ENCODE assay signal across 8 mouse cellular contexts in genomic region chr7:80343270-80344018, GRCm38 (mm10). TPM values are rescaled to one million over a fixed set of nuclear protein-coding genes. Genes with fewer than 3 reads are reported as not detected.
DNase-seq lines count a peak whose midpoint lies in the region; ATAC-seq and TF ChIP-seq lines count a peak whose summit lies in the region.

No protein-coding gene starts in this region.

- no peak for DNase-seq in liver, adult 2 months (ENCODE audit: extremely low read depth, low read depth, low spot score)
- DNase-seq in liver: no peak
- no peak for DNase-seq in intestine, embryonic 14.5 days (ENCODE audit: low spot score)
- DNase-seq in urinary bladder, postnatal 10 days (ENCODE audit: low spot score): no peak
- no peak for DNase-seq in urinary bladder, adult 18-20 months (ENCODE audit: low spot score in 2 of 2)
- no peak for DNase-seq in right cerebral cortex, postnatal 36 days (ENCODE audit: low spot score in 2 of 2)

- no peaks in the 10 kb centered on the region for H3K79me2 ChIP-seq in liver, adult 2 months (ENCODE audit: control insufficient read depth, insufficient read depth, low read length)

- no peaks in the 10 kb centered on the region for H3K36me3 ChIP-seq in liver, adult 2 months (ENCODE audit: control insufficient read depth, insufficient read depth, low read length)
- H3K36me3 ChIP-seq in embryonic facial prominence, embryonic 13.5 days: peaks cover 7% of the 10 kb centered on the region
- no peaks in the 10 kb centered on the region for H3K36me3 ChIP-seq in intestine, embryonic 14.5 days (ENCODE audit: control insufficient read depth, insufficient read depth, low read length)
- peaks cover 8% of the 10 kb centered on the region for H3K36me3 ChIP-seq in neural tube, embryonic 12.5 days

- H3K4me1 ChIP-seq in liver, adult 2 months (ENCODE audit: control insufficient read depth, insufficient read depth, low read length): peaks cover 7% of the 10 kb centered on the region
- peaks cover 35% of the 10 kb centered on the region for H3K4me1 ChIP-seq in embryonic facial prominence, embryonic 13.5 days
- peaks cover 33% of the 10 kb centered on the region; the same call in 1 of the 2 replicates for H3K4me1 ChIP-seq in intestine, embryonic 14.5 days (replicated peaks; ENCODE audit: control insufficient read depth, insufficient read depth, low read length)
- H3K4me1 ChIP-seq in neural tube, embryonic 12.5 days: peaks cover 51% of the 10 kb centered on the region

- peak overlapping the region; percentile 83 for H3K9ac ChIP-seq in liver, adult 2 months (ENCODE audit: low read depth, low read length)
- H3K9ac ChIP-seq in embryonic facial prominence, embryonic 13.5 days: peak overlapping the region; percentile 85
- H3K9ac ChIP-seq in intestine, embryonic 14.5 days (ENCODE audit: low read length): peak overlapping the region; percentile 78
- H3K9ac ChIP-seq in neural tube, embryonic 12.5 days: peak overlapping the region; percentile 68

- no peaks in the 10 kb centered on the region for H3K27me3 ChIP-seq in liver, adult 2 months (ENCODE audit: control insufficient read depth, insufficient read depth, low read length)
- no peaks in the 10 kb centered on the region for H3K27me3 ChIP-seq in embryonic facial prominence, embryonic 13.5 days
- no peaks in the 10 kb centered on the region for H3K27me3 ChIP-seq in intestine, embryonic 14.5 days (replicated peaks; ENCODE audit: control insufficient read depth, insufficient read depth, low read length)
- no peaks in the 10 kb centered on the region for H3K27me3 ChIP-seq in neural tube, embryonic 12.5 days (replicated peaks)

- H3K9me3 ChIP-seq in embryonic facial prominence, embryonic 13.5 days: 0 out of 2 replicates have a peak, but pooled peaks cover 8% of the 10 kb centered on the region
- H3K9me3 ChIP-seq in intestine, embryonic 14.5 days (ENCODE audit: control insufficient read depth, low read length): no peaks in the 10 kb centered on the region
- H3K9me3 ChIP-seq in neural tube, embryonic 12.5 days: no peaks in the 10 kb centered on the region

- peak overlapping the region; percentile 86 for H3K4me2 ChIP-seq in embryonic facial prominence, embryonic 13.5 days
- H3K4me2 ChIP-seq in intestine, embryonic 14.5 days (ENCODE audit: low read length): peak overlapping the region; percentile 94
- H3K4me2 ChIP-seq in neural tube, embryonic 12.5 days (replicated peaks): peak overlapping the region; percentile 78

- WGBS in liver, adult 2 months: 26% methylated on average over 19 of the region's 19 CpGs
- 25% methylated on average over 19 of the region's 19 CpGs for WGBS in embryonic facial prominence, embryonic 13.5 days
- WGBS in intestine, embryonic 14.5 days: 24% methylated on average over 19 of the region's 19 CpGs
- 28% methylated on average over 19 of the region's 19 CpGs for WGBS in neural tube, embryonic 12.5 days

- H3K27ac ChIP-seq in liver, adult 2 months (replicated peaks; ENCODE audit: insufficient read depth, low read depth, low read length): 0 out of 2 replicates have a peak overlapping the region, but pooled peaks have one; percentile 29
- H3K27ac ChIP-seq in embryonic facial prominence, embryonic 13.5 days: peak overlapping the region; percentile 75
- H3K27ac ChIP-seq in intestine, embryonic 14.5 days (ENCODE audit: low read depth): peak overlapping the region; percentile 60
- peak overlapping the region; percentile 38; the same call in 1 of the 2 replicates for H3K27ac ChIP-seq in neural tube, embryonic 12.5 days

- ATAC-seq in embryonic facial prominence, embryonic 13.5 days (ENCODE audit: insufficient number of reproducible peaks, insufficient read depth, low FRiP score, low TSS enrichment, low read depth): no peak
- peak; percentile 6; the same call in 1 of the 2 replicates for ATAC-seq in intestine, embryonic 14.5 days (replicated peaks; ENCODE audit: low FRiP score, low TSS enrichment, low read depth)
- ATAC-seq in neural tube, embryonic 12.5 days (ENCODE audit: low FRiP score, low read depth): 0 out of 2 replicates have a peak, but pooled peaks have one; percentile 4

- peak overlapping the region; percentile 73 for H3K4me3 ChIP-seq in liver, adult 2 months (ENCODE audit: insufficient read depth, low read depth, low read length)
- peak overlapping the region; percentile 58 for H3K4me3 ChIP-seq in embryonic facial prominence, embryonic 13.5 days
- H3K4me3 ChIP-seq in intestine, embryonic 14.5 days (ENCODE audit: low read depth, low read length): peak overlapping the region; percentile 56
- peak overlapping the region; percentile 50 for H3K4me3 ChIP-seq in neural tube, embryonic 12.5 days

- TF ChIP-seq POLR2A in liver, adult 2 months (IDR thresholded peaks at IDR 0.05; ENCODE audit: extremely low read depth, insufficient read depth, low read length): no peak

- TF ChIP-seq CTCF in liver, adult 2 months (IDR thresholded peaks at IDR 0.05; ENCODE audit: low read depth, low read length): no peak

RNA-seq across cellular contexts. Expression of gene Hddc3, which starts 0.5 kb away (rescaled TPM):
- total RNA-seq in liver, adult 2 months (2014; rRNA removed): 6.9 and 8.7 TPM in 2 replicates
- 28.3 and 58.2 TPM in 2 replicates for polyA plus RNA-seq in liver, adult 2 months (2012; rRNA removed)
- polyA plus RNA-seq in embryonic facial prominence, embryonic 13.5 days (2015; fragmentation: Nextera tagmentation; extraction: Ambion mirVana): 21.6 and 29.0 TPM in 2 replicates
- 19.8 and 19.9 TPM in 2 replicates for polyA plus RNA-seq in intestine, embryonic 14.5 days (2014; fragmentation: Nextera tagmentation; extraction: Ambion mirVana)
- 20.6 and 21.1 TPM in 2 replicates for polyA plus RNA-seq in neural tube, embryonic 12.5 days (2016; fragmentation: Nextera tagmentation; extraction: Ambion mirVana)

RNA-seq across cellular contexts. Expression of gene Unc45a, which starts 2.6 kb away (rescaled TPM):
- 8.6 and 8.9 TPM in 2 replicates for total RNA-seq in liver, adult 2 months (2014; rRNA removed)
- 19.1 and 21.5 TPM in 2 replicates for polyA plus RNA-seq in liver, adult 2 months (2012; rRNA removed)
- 49.0 and 53.1 TPM in 2 replicates for polyA plus RNA-seq in embryonic facial prominence, embryonic 13.5 days (2015; fragmentation: Nextera tagmentation; extraction: Ambion mirVana)
- polyA plus RNA-seq in intestine, embryonic 14.5 days (2014; fragmentation: Nextera tagmentation; extraction: Ambion mirVana): 29.9 and 34.2 TPM in 2 replicates
- 55.8 and 59.9 TPM in 2 replicates for polyA plus RNA-seq in neural tube, embryonic 12.5 days (2016; fragmentation: Nextera tagmentation; extraction: Ambion mirVana)

RNA-seq across cellular contexts. Expression of gene Rccd1, which starts 19.2 kb away (rescaled TPM):
- 1.2 and 1.5 TPM in 2 replicates for total RNA-seq in liver, adult 2 months (2014; rRNA removed)
- 2.9 and 3.8 TPM in 2 replicates for polyA plus RNA-seq in liver, adult 2 months (2012; rRNA removed)
- polyA plus RNA-seq in embryonic facial prominence, embryonic 13.5 days (2015; fragmentation: Nextera tagmentation; extraction: Ambion mirVana): 15.6 and 17.2 TPM in 2 replicates
- polyA plus RNA-seq in intestine, embryonic 14.5 days (2014; fragmentation: Nextera tagmentation; extraction: Ambion mirVana): 13.5 and 14.4 TPM in 2 replicates
- 10.2 and 12.5 TPM in 2 replicates for polyA plus RNA-seq in neural tube, embryonic 12.5 days (2016; fragmentation: Nextera tagmentation; extraction: Ambion mirVana)

RNA-seq across cellular contexts. Expression of gene Man2a2, which starts 27.7 kb away (rescaled TPM):
- 9.3 and 13.2 TPM in 2 replicates for total RNA-seq in liver, adult 2 months (2014; rRNA removed)
- 26.5 and 45.6 TPM in 2 replicates for polyA plus RNA-seq in liver, adult 2 months (2012; rRNA removed)
- polyA plus RNA-seq in embryonic facial prominence, embryonic 13.5 days (2015; fragmentation: Nextera tagmentation; extraction: Ambion mirVana): 25.3 and 28.7 TPM in 2 replicates
- 17.4 and 18.8 TPM in 2 replicates for polyA plus RNA-seq in intestine, embryonic 14.5 days (2014; fragmentation: Nextera tagmentation; extraction: Ambion mirVana)
- polyA plus RNA-seq in neural tube, embryonic 12.5 days (2016; fragmentation: Nextera tagmentation; extraction: Ambion mirVana): 25.0 and 25.5 TPM in 2 replicates

RNA-seq across cellular contexts. Expression of gene Fes, which starts 44.3 kb away (rescaled TPM):
- 4.6 and 9.9 TPM in 2 replicates for total RNA-seq in liver, adult 2 months (2014; rRNA removed)
- 5.8 and 9.6 TPM in 2 replicates for polyA plus RNA-seq in liver, adult 2 months (2012; rRNA removed)
- polyA plus RNA-seq in embryonic facial prominence, embryonic 13.5 days (2015; fragmentation: Nextera tagmentation; extraction: Ambion mirVana): 12.8 and 13.8 TPM in 2 replicates
- 8.0 and 10.1 TPM in 2 replicates for polyA plus RNA-seq in intestine, embryonic 14.5 days (2014; fragmentation: Nextera tagmentation; extraction: Ambion mirVana)
- polyA plus RNA-seq in neural tube, embryonic 12.5 days (2016; fragmentation: Nextera tagmentation; extraction: Ambion mirVana): 7.7 and 9.0 TPM in 2 replicates
